Mouse (Mus musculus): ENCODE measurements at regions not wholly inside any gene's neighbourhood (a gene's known extent, or its start where the extent isn't known, plus 50 kb on each side); places are given as distances from the start of the nearest gene placed in this dataset.
A peak's percentile ranks its signal among the peaks of the same experiment; 100 is the strongest.

- WGBS: 39% methylated on average over 9 of the region's 9 CpGs
Measured at GRCm38 (mm10) chr9:118255200-118255733, 105.3 kb upstream of the Cmc1 start.

GRCm38 (mm10) chr9:118255751-118256266 is 105.8 kb upstream of the Cmc1 start:
- Histone ChIP-seq H3K9ac (replicated peaks; ENCODE audit: low read depth, low read length) (no peak overlapping the region), H3K9me3 (ENCODE audit: control insufficient read depth, low read length) (no peaks in the 10 kb centered on the region)

More at GRCm38 (mm10) chr9:118255200-118255733, 105.3 kb upstream of the Cmc1 start:
- Histone ChIP-seq H3K4me2 (ENCODE audit: low read depth, low read length) (no peak overlapping the region), H3K27me3 (ENCODE audit: control insufficient read depth, insufficient read depth, low read length) (no peaks in the 10 kb centered on the region), H3K9ac (replicated peaks; ENCODE audit: low read depth, low read length) (no peak overlapping the region), H3K36me3 (ENCODE audit: control insufficient read depth, insufficient read depth, low read length) (no peaks in the 10 kb centered on the region), H3K27ac (ENCODE audit: low read depth, low read length) (no peak overlapping the region), H3K4me1 (ENCODE audit: control insufficient read depth, insufficient read depth, low read length) (0 out of 2 replicates have a peak, but pooled peaks cover 3% of the 10 kb centered on the region), H3K4me3 (ENCODE audit: low read depth, low read length) (no peak overlapping the region), H3K9me3 (ENCODE audit: control insufficient read depth, low read length) (no peaks in the 10 kb centered on the region)
- no peak for ATAC-seq (ENCODE audit: low read depth)

GRCm38 (mm10) chr9:118266298-118266697 is 116.3 kb upstream of the Cmc1 start:
- Histone ChIP-seq H3K27me3 (ENCODE audit: control insufficient read depth, insufficient read depth, low read length) (no peaks in the 10 kb centered on the region), H3K4me3 (ENCODE audit: low read depth, low read length) (no peak overlapping the region), H3K36me3 (ENCODE audit: control insufficient read depth, insufficient read depth, low read length) (no peaks in the 10 kb centered on the region), H3K27ac (ENCODE audit: low read depth, low read length) (no peak overlapping the region), H3K9ac (replicated peaks; ENCODE audit: low read depth, low read length) (no peak overlapping the region), H3K9me3 (ENCODE audit: control insufficient read depth, low read length) (no peaks in the 10 kb centered on the region), H3K4me1 (ENCODE audit: control insufficient read depth, insufficient read depth, low read length) (no peaks in the 10 kb centered on the region), H3K4me2 (ENCODE audit: low read depth, low read length) (no peak overlapping the region)
- no peak for ATAC-seq (ENCODE audit: low read depth)
- WGBS: 38% methylated on average over 5 of the region's 5 CpGs

More at GRCm38 (mm10) chr9:118255751-118256266, 105.8 kb upstream of the Cmc1 start:
- no peak overlapping the region for H3K4me3 ChIP-seq (ENCODE audit: low read depth, low read length)
- 6% methylated on average over 11 of the region's 11 CpGs for WGBS
- H3K4me2 ChIP-seq (ENCODE audit: low read depth, low read length): no peak overlapping the region
- H3K27ac ChIP-seq (ENCODE audit: low read depth, low read length): peak overlapping the region; percentile 17; the same call in 1 of the 2 replicates
- H3K4me1 ChIP-seq (ENCODE audit: control insufficient read depth, insufficient read depth, low read length): 0 out of 2 replicates have a peak, but pooled peaks cover 3% of the 10 kb centered on the region
- no peaks in the 10 kb centered on the region for H3K27me3 ChIP-seq (ENCODE audit: control insufficient read depth, insufficient read depth, low read length)
- H3K36me3 ChIP-seq (ENCODE audit: control insufficient read depth, insufficient read depth, low read length): no peaks in the 10 kb centered on the region
- peak; percentile 63 for ATAC-seq (ENCODE audit: low read depth)

GRCm38 (mm10) chr9:118271681-118272080 is 121.7 kb upstream of the Cmc1 start:
- Histone ChIP-seq H3K36me3 (ENCODE audit: control insufficient read depth, insufficient read depth, low read length) (no peaks in the 10 kb centered on the region), H3K27ac (ENCODE audit: low read depth, low read length) (no peak overlapping the region), H3K9me3 (ENCODE audit: control insufficient read depth, low read length) (no peaks in the 10 kb centered on the region), H3K9ac (replicated peaks; ENCODE audit: low read depth, low read length) (no peak overlapping the region), H3K27me3 (ENCODE audit: control insufficient read depth, insufficient read depth, low read length) (no peaks in the 10 kb centered on the region), H3K4me2 (ENCODE audit: low read depth, low read length) (no peak overlapping the region), H3K4me3 (ENCODE audit: low read depth, low read length) (no peak overlapping the region), H3K4me1 (ENCODE audit: control insufficient read depth, insufficient read depth, low read length) (no peaks in the 10 kb centered on the region)
- no peak for ATAC-seq (ENCODE audit: low read depth)
- 87% methylated on average over 12 of the region's 12 CpGs for WGBS

GRCm38 (mm10) chr9:118272713-118273407 is 122.9 kb upstream of the Cmc1 start:
- Histone ChIP-seq H3K9ac (replicated peaks; ENCODE audit: low read depth, low read length) (no peak overlapping the region), H3K27me3 (ENCODE audit: control insufficient read depth, insufficient read depth, low read length) (no peaks in the 10 kb centered on the region), H3K4me1 (ENCODE audit: control insufficient read depth, insufficient read depth, low read length) (no peaks in the 10 kb centered on the region), H3K27ac (ENCODE audit: low read depth, low read length) (no peak overlapping the region), H3K36me3 (ENCODE audit: control insufficient read depth, insufficient read depth, low read length) (no peaks in the 10 kb centered on the region), H3K4me3 (ENCODE audit: low read depth, low read length) (no peak overlapping the region), H3K9me3 (ENCODE audit: control insufficient read depth, low read length) (no peaks in the 10 kb centered on the region), H3K4me2 (ENCODE audit: low read depth, low read length) (no peak overlapping the region)
- no peak for ATAC-seq (ENCODE audit: low read depth)
- 79% methylated on average over 11 of the region's 11 CpGs for WGBS

- Histone ChIP-seq H3K9ac (replicated peaks; ENCODE audit: low read depth, low read length) (no peak overlapping the region), H3K4me1 (ENCODE audit: control insufficient read depth, insufficient read depth, low read length) (no peaks in the 10 kb centered on the region), H3K27ac (ENCODE audit: low read depth, low read length) (no peak overlapping the region), H3K9me3 (ENCODE audit: control insufficient read depth, low read length) (no peaks in the 10 kb centered on the region), H3K36me3 (ENCODE audit: control insufficient read depth, insufficient read depth, low read length) (no peaks in the 10 kb centered on the region), H3K27me3 (ENCODE audit: control insufficient read depth, insufficient read depth, low read length) (no peaks in the 10 kb centered on the region), H3K4me2 (ENCODE audit: low read depth, low read length) (no peak overlapping the region), H3K4me3 (ENCODE audit: low read depth, low read length) (no peak overlapping the region)
- 65% methylated on average over 3 of the region's 3 CpGs for WGBS
- ATAC-seq (ENCODE audit: low read depth): no peak
Measured at GRCm38 (mm10) chr9:118285481-118285880, 135.5 kb upstream of the Cmc1 start.

GRCm38 (mm10) chr9:118287606-118288005 is 137.6 kb upstream of the Cmc1 start:
- no peaks in the 10 kb centered on the region for H3K27me3 ChIP-seq (ENCODE audit: control insufficient read depth, insufficient read depth, low read length)
- no peak overlapping the region for H3K4me3 ChIP-seq (ENCODE audit: low read depth, low read length)
- H3K36me3 ChIP-seq (ENCODE audit: control insufficient read depth, insufficient read depth, low read length): no peaks in the 10 kb centered on the region
- no peaks in the 10 kb centered on the region for H3K4me1 ChIP-seq (ENCODE audit: control insufficient read depth, insufficient read depth, low read length)
- H3K9ac ChIP-seq (replicated peaks; ENCODE audit: low read depth, low read length): no peak overlapping the region
- 93% methylated on average over 9 of the region's 9 CpGs for WGBS
- H3K27ac ChIP-seq (ENCODE audit: low read depth, low read length): no peak overlapping the region
- H3K4me2 ChIP-seq (ENCODE audit: low read depth, low read length): no peak overlapping the region
- ATAC-seq (ENCODE audit: low read depth): no peak
- no peaks in the 10 kb centered on the region for H3K9me3 ChIP-seq (ENCODE audit: control insufficient read depth, low read length)

GRCm38 (mm10) chr9:118292836-118293235 is 142.9 kb upstream of the Cmc1 start:
- H3K27me3 ChIP-seq (ENCODE audit: control insufficient read depth, insufficient read depth, low read length): no peaks in the 10 kb centered on the region
- H3K4me2 ChIP-seq (ENCODE audit: low read depth, low read length): no peak overlapping the region
- H3K9me3 ChIP-seq (ENCODE audit: control insufficient read depth, low read length): no peaks in the 10 kb centered on the region
- no peak overlapping the region for H3K4me3 ChIP-seq (ENCODE audit: low read depth, low read length)
- no peaks in the 10 kb centered on the region for H3K4me1 ChIP-seq (ENCODE audit: control insufficient read depth, insufficient read depth, low read length)
- WGBS: 80% methylated on average over 10 of the region's 10 CpGs
- no peak overlapping the region for H3K27ac ChIP-seq (ENCODE audit: low read depth, low read length)
- H3K9ac ChIP-seq (replicated peaks; ENCODE audit: low read depth, low read length): no peak overlapping the region
- no peaks in the 10 kb centered on the region for H3K36me3 ChIP-seq (ENCODE audit: control insufficient read depth, insufficient read depth, low read length)
- no peak for ATAC-seq (ENCODE audit: low read depth)

GRCm38 (mm10) chr9:118294011-118294410 is 144.0 kb upstream of the Cmc1 start:
- no peak overlapping the region for H3K27ac ChIP-seq (ENCODE audit: low read depth, low read length)
- ATAC-seq (ENCODE audit: low read depth): no peak

More at GRCm38 (mm10) chr9:118294011-118294410, 144.0 kb upstream of the Cmc1 start:
- no peak overlapping the region for H3K4me3 ChIP-seq (ENCODE audit: low read depth, low read length)
- no peaks in the 10 kb centered on the region for H3K27me3 ChIP-seq (ENCODE audit: control insufficient read depth, insufficient read depth, low read length)
- H3K4me1 ChIP-seq (ENCODE audit: control insufficient read depth, insufficient read depth, low read length): no peaks in the 10 kb centered on the region
- H3K9me3 ChIP-seq (ENCODE audit: control insufficient read depth, low read length): no peaks in the 10 kb centered on the region
- WGBS: 83% methylated on average over 8 of the region's 8 CpGs
- no peak overlapping the region for H3K4me2 ChIP-seq (ENCODE audit: low read depth, low read length)
- no peak overlapping the region for H3K9ac ChIP-seq (replicated peaks; ENCODE audit: low read depth, low read length)
- H3K36me3 ChIP-seq (ENCODE audit: control insufficient read depth, insufficient read depth, low read length): no peaks in the 10 kb centered on the region

All from neural tube, embryonic 14.5 days (tissue).